Mouse (Mus musculus): ENCODE data around the gene Cd81. TPM values are rescaled to one million over a fixed set of nuclear protein-coding genes. Genes with fewer than 3 reads are reported as not detected.

The Cd81 gene
- total and polyA plus RNA-seq, 2 experiments: 420 to 625 TPM

- Histone ChIP-seq H3K36me3 (ENCODE audit: control insufficient read depth, insufficient read depth, low read length) (no peaks in the 10 kb centered on the region), H3K27me3 (ENCODE audit: control insufficient read depth, insufficient read depth, low read length) (no peaks in the 10 kb centered on the region), H3K79me2 (ENCODE audit: control insufficient read depth, insufficient read depth, low read length) (no peaks in the 10 kb centered on the region), H3K27ac (replicated peaks; ENCODE audit: insufficient read depth, low read depth, low read length) (no peak overlapping the region), H3K4me3 (ENCODE audit: insufficient read depth, low read depth, low read length) (no peak overlapping the region), H3K9ac (ENCODE audit: low read depth, low read length) (no peak overlapping the region), H3K4me1 (ENCODE audit: control insufficient read depth, insufficient read depth, low read length) (peaks cover 7% of the 10 kb centered on the region)
- TF ChIP-seq CTCF (IDR thresholded peaks at IDR 0.05; ENCODE audit: low read depth, low read length) (no peak), POLR2A (IDR thresholded peaks at IDR 0.05; ENCODE audit: extremely low read depth, insufficient read depth, low read length) (no peak)
- no peak for DNase-seq (ENCODE audit: extremely low read depth, low read depth, low spot score)
- WGBS: 89% methylated on average over 5 of the region's 5 CpGs
Measured at GRCm38 (mm10) chr7:143012230-143012875, 40.2 kb upstream of the Cd81 start.

GRCm38 (mm10) chr7:143013420-143014178 is 38.9 kb upstream of the Cd81 start:
- TF ChIP-seq POLR2A (IDR thresholded peaks at IDR 0.05; ENCODE audit: extremely low read depth, insufficient read depth, low read length): no peak
- no peak for TF ChIP-seq CTCF (IDR thresholded peaks at IDR 0.05; ENCODE audit: low read depth, low read length)
- Histone ChIP-seq H3K4me3 (ENCODE audit: insufficient read depth, low read depth, low read length) (no peak overlapping the region), H3K27me3 (ENCODE audit: control insufficient read depth, insufficient read depth, low read length) (no peaks in the 10 kb centered on the region), H3K4me1 (ENCODE audit: control insufficient read depth, insufficient read depth, low read length) (peaks cover 3% of the 10 kb centered on the region), H3K79me2 (ENCODE audit: control insufficient read depth, insufficient read depth, low read length) (no peaks in the 10 kb centered on the region), H3K9ac (ENCODE audit: low read depth, low read length) (no peak overlapping the region), H3K36me3 (ENCODE audit: control insufficient read depth, insufficient read depth, low read length) (no peaks in the 10 kb centered on the region), H3K27ac (replicated peaks; ENCODE audit: insufficient read depth, low read depth, low read length) (no peak overlapping the region)
- WGBS: 77% methylated on average over 8 of the region's 8 CpGs
- DNase-seq (ENCODE audit: extremely low read depth, low read depth, low spot score): no peak

- no peaks in the 10 kb centered on the region for H3K27me3 ChIP-seq (ENCODE audit: control insufficient read depth, insufficient read depth, low read length)
- H3K36me3 ChIP-seq (ENCODE audit: control insufficient read depth, insufficient read depth, low read length): no peaks in the 10 kb centered on the region
- no peak overlapping the region for H3K9ac ChIP-seq (ENCODE audit: low read depth, low read length)
- no peak for DNase-seq (ENCODE audit: extremely low read depth, low read depth, low spot score)
- H3K4me3 ChIP-seq (ENCODE audit: insufficient read depth, low read depth, low read length): no peak overlapping the region
- TF ChIP-seq CTCF (IDR thresholded peaks at IDR 0.05; ENCODE audit: low read depth, low read length): no peak
- TF ChIP-seq POLR2A (IDR thresholded peaks at IDR 0.05; ENCODE audit: extremely low read depth, insufficient read depth, low read length): no peak
- no peak overlapping the region for H3K27ac ChIP-seq (replicated peaks; ENCODE audit: insufficient read depth, low read depth, low read length)
- WGBS: 89% methylated on average over 7 of the region's 7 CpGs
- peaks cover 3% of the 10 kb centered on the region for H3K4me1 ChIP-seq (ENCODE audit: control insufficient read depth, insufficient read depth, low read length)
- H3K79me2 ChIP-seq (ENCODE audit: control insufficient read depth, insufficient read depth, low read length): no peaks in the 10 kb centered on the region
Measured at GRCm38 (mm10) chr7:143014862-143015659, 37.5 kb upstream of the Cd81 start.

- TF ChIP-seq POLR2A (IDR thresholded peaks at IDR 0.05; ENCODE audit: extremely low read depth, insufficient read depth, low read length): no peak
- no peak for TF ChIP-seq CTCF (IDR thresholded peaks at IDR 0.05; ENCODE audit: low read depth, low read length)
- no peak overlapping the region for H3K9ac ChIP-seq (ENCODE audit: low read depth, low read length)
- no peaks in the 10 kb centered on the region for H3K79me2 ChIP-seq (ENCODE audit: control insufficient read depth, insufficient read depth, low read length)
- peaks cover 3% of the 10 kb centered on the region for H3K4me1 ChIP-seq (ENCODE audit: control insufficient read depth, insufficient read depth, low read length)
- no peaks in the 10 kb centered on the region for H3K36me3 ChIP-seq (ENCODE audit: control insufficient read depth, insufficient read depth, low read length)
- no peak overlapping the region for H3K4me3 ChIP-seq (ENCODE audit: insufficient read depth, low read depth, low read length)
- 36% methylated on average over 1 of the region's 1 CpGs for WGBS
- peak; percentile 24 for DNase-seq (ENCODE audit: extremely low read depth, low read depth, low spot score)
- H3K27me3 ChIP-seq (ENCODE audit: control insufficient read depth, insufficient read depth, low read length): no peaks in the 10 kb centered on the region
- peak overlapping the region; percentile 49; the same call in 1 of the 2 replicates for H3K27ac ChIP-seq (replicated peaks; ENCODE audit: insufficient read depth, low read depth, low read length)
Measured at GRCm38 (mm10) chr7:143015755-143016423, 36.6 kb upstream of the Cd81 start.

DNA sequence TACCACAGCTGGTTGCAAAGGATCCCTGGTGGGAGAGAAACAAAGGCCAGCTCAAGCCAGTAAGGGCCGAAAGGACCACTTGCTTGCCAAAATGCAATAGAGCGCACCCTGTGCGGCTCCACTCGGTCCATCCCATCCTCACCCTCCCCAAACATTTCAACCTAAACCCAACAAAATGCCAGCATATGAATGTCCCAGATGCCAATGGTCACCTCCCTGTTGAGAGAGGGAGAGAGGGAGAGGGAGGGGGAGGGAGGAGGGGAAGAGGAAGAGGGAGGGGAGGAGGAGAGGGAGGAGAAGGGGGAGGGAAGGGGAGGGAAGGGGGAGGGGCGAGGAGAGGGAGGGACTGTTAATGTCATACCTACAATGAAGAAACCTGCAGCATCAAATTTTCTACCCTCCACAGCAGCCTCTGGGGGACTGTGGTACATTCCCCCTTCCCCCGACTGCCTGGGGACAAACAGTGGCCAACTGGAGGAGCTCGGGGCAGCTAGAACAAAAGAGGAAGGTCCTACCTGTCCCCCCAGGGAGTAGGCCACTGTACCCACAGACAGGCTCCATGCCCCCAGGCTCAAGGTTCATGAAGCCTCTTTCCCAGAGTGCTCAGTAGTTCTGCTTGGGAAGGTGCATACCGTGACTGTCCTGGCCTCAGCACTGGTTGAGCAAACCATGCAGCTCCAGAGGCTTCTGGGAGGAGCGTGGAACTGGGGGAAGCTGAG is 36.0 kb upstream of the Cd81 start:
- Histone ChIP-seq H3K9ac (ENCODE audit: low read depth, low read length) (no peak overlapping the region), H3K4me1 (ENCODE audit: control insufficient read depth, insufficient read depth, low read length) (peaks cover 3% of the 10 kb centered on the region), H3K36me3 (ENCODE audit: control insufficient read depth, insufficient read depth, low read length) (no peaks in the 10 kb centered on the region), H3K4me3 (ENCODE audit: insufficient read depth, low read depth, low read length) (no peak overlapping the region), H3K27me3 (ENCODE audit: control insufficient read depth, insufficient read depth, low read length) (no peaks in the 10 kb centered on the region), H3K27ac (replicated peaks; ENCODE audit: insufficient read depth, low read depth, low read length) (peak overlapping the region; percentile 49; the same call in 1 of the 2 replicates), H3K79me2 (ENCODE audit: control insufficient read depth, insufficient read depth, low read length) (no peaks in the 10 kb centered on the region)
- 66% methylated on average over 9 of the region's 9 CpGs for WGBS
- DNase-seq (ENCODE audit: extremely low read depth, low read depth, low spot score): no peak
- no peak for TF ChIP-seq POLR2A (IDR thresholded peaks at IDR 0.05; ENCODE audit: extremely low read depth, insufficient read depth, low read length)
- TF ChIP-seq CTCF (IDR thresholded peaks at IDR 0.05; ENCODE audit: low read depth, low read length): no peak

All from liver, adult 2 months (tissue).